Mouse (Mus musculus): ENCODE data around the gene Tekt4.
A peak's percentile ranks its signal among the peaks of the same experiment; 100 is the strongest.

The Tekt4 gene

DNA sequence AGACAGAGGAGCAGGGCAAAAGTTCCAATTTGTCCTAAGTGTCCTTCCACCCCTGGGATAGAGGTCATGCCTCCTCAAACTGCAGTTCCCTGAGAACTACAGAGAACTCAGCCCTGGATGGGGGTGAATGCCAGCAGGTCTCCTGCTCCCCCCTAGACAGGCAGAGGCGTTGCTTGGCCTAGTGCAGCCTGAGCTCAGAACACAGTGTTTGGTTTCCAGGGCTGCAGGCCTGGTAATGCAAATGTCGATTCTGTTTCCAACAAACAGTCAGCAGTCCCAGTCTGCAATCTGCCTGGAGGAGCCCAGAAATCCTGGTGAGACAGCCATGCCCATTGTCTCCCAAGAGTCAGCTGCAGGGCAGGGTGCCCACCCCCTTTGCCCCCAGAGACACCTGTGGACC lies at the start of gene Tekt4:
TSS of gene Tekt4 (plus strand) at position 344 of the 400 bp plus-strand sequence.
- DNase-seq (ENCODE audit: low spot score in 2 of 2), result peak in 1 of 2 experiments; percentile 17

DNA sequence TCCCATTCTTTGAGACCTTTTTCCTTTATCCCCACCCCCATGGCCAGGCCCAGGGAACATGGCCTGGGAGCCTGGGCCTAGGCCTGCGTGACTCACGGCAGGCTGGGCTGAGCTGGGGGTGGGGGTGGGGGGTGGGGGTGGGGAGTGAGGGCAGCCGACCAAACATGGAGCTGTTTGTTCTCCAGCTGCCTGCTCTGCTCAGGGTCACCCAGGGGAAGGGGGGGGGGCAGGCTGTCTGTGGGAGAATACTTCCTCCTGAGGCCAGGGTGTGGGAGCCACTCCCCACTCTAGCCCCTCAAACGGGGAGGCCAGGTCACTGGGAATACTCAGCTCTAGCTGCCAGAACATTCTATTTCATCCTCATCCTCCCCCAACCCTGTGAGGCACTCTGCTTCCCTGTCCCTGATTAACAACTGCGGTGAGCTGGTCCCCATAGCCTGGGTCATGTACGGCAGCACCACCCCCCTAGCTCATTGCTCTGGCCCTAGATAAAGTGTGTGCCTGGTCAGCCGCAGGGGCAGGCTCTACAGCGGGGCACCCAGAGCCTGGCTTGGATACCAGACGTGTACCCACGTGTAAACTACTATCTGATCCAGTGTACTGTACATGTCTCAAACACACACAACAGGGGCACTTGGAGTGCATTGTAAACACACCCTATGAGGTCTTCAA lies 49.1 kb upstream of the Tekt4 start:
- DNase-seq (ENCODE audit: low spot score in 2 of 2), result no peak

- DNase-seq (ENCODE audit: low spot score in 2 of 2), result peak; percentile 56 to 61
Observed at GRCm38 (mm10) chr17:25406011-25406441, 48.4 kb upstream of the Tekt4 start.

- DNase-seq (ENCODE audit: low spot score in 2 of 2), result no peak
Observed at GRCm38 (mm10) chr17:25407352-25407751, 47.1 kb upstream of the Tekt4 start.

- no peak for DNase-seq (ENCODE audit: low spot score in 2 of 2)
Observed at GRCm38 (mm10) chr17:25408302-25408999, 46.0 kb upstream of the Tekt4 start.

GRCm38 (mm10) chr17:25409621-25410020 lies 44.8 kb upstream of the Tekt4 start:
- DNase-seq (ENCODE audit: low spot score in 2 of 2), result no peak

GRCm38 (mm10) chr17:25410180-25410579 lies 44.2 kb upstream of the Tekt4 start:
- no peak for DNase-seq (ENCODE audit: low spot score in 2 of 2)

DNA sequence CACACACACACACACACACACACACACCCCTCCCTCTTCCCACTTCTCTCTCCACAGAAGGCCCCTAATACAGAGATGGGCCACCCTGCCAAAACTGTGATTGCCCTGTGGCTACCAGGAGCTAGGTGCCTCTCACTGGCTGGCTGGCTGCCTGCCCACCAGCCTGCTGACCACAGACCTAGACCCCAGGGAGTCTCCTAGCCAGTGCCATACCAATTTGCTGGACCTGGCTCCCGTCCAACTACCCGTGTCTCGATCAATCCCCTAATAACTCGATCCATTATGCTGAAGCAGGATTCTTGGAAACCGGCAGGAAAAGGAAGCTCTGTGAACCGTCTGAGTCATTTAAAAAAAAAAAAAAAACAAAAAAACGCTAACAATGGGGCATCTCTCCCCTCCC lies 43.6 kb upstream of the Tekt4 start:
- no peak for DNase-seq (ENCODE audit: low spot score in 2 of 2)

DNA sequence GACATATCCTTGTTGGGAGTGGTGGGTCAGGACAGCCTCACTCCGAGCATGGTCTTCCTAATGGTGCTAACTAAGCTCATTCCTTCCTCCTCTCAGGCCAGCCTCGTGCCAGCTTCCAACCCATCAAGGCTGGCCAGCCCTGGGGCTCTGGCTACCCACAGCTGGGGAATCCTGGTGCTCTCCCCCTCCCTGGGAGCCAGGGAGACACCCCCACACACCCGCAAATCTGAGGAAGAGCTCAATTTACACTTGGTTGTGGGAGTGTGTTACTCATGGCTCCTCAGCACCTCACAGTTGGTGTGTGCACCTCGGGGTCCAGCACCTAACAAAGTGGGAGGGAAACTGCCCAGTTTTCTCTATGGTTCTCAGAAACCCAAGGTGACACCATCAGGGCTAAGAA lies 43.2 kb upstream of the Tekt4 start:
- DNase-seq (ENCODE audit: low spot score in 2 of 2), result peak; percentile 57 to 63

- no peak for DNase-seq (ENCODE audit: low spot score in 2 of 2)
Observed at GRCm38 (mm10) chr17:25414209-25414608, 40.2 kb upstream of the Tekt4 start.

GRCm38 (mm10) chr17:25414917-25415316 lies 39.5 kb upstream of the Tekt4 start:
- no peak for DNase-seq (ENCODE audit: low spot score in 2 of 2)

GRCm38 (mm10) chr17:25415421-25415913 lies 38.9 kb upstream of the Tekt4 start:
- DNase-seq (ENCODE audit: low spot score in 2 of 2), result no peak

GRCm38 (mm10) chr17:25416219-25416618 lies 38.2 kb upstream of the Tekt4 start:
- DNase-seq (ENCODE audit: low spot score in 2 of 2), result no peak

- DNase-seq (ENCODE audit: low spot score in 2 of 2), result no peak
Observed at GRCm38 (mm10) chr17:25417990-25418389, 36.4 kb upstream of the Tekt4 start.

DNA sequence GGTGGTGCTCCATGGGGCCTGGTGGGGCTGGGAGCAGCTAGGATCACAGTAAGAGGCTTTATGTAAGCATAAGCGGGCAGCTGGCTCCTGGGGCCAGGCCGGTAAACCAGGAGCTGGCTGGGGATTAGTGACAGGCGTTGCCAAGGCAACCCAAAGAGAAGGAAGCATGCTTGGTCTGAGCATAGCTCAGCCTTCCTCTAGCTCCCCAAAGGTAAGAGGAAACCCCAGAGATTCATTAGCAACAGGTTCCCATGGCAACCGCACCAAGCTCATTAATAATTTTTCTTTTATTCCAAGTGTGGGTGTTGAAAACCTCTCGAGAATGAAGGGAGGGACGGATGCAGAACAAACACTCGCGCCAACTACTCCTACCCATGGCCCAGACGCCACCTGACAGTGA lies 35.5 kb upstream of the Tekt4 start:
- peak; percentile 60 to 62 for DNase-seq (ENCODE audit: low spot score in 2 of 2)

DNA sequence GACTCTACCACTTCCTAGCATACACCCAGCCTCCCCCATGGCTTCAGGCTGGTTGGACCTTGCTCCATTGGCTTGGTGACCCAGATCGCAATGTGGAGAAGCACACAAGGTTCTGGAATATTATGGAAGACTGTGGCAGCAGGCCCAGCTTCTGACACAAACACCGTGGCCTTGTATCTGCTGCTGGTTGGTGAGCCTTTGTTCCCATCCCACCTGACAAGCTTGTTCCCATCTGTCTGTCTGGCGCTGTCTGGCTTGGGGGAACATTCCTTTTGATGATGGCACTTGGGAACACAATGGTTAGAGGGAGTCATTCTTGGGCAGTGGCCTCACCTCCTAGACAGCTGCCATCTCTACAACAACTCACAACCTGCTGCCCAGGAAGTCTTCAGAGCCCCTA lies 33.4 kb upstream of the Tekt4 start:
- no peak for DNase-seq (ENCODE audit: low spot score in 2 of 2)

GRCm38 (mm10) chr17:25424526-25425080 lies 29.8 kb upstream of the Tekt4 start:
- no peak for DNase-seq (ENCODE audit: low spot score in 2 of 2)

GRCm38 (mm10) chr17:25425996-25426395 lies 28.4 kb upstream of the Tekt4 start:
- no peak for DNase-seq (ENCODE audit: low spot score in 2 of 2)

DNA sequence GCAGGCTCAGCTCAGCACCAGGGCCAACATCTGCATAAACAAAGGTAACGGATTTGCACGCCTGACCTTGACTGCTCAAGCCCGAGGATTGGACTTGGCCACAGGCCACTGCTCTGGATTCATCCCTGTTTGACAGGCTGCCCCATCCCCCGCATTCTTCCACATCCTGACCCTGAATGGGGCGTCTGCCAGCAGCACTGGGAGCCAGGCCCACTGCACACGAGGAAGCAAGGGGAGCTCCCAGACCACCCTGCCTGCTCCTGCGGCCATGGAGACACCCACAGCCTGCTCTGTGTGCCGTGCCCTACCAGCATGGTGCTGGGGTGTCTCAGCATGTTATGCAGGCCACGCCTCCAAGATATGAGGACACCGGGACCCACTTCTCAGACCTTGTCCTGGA lies 27.0 kb upstream of the Tekt4 start:
- DNase-seq (ENCODE audit: low spot score in 2 of 2), result no peak

- DNase-seq (ENCODE audit: low spot score in 2 of 2), result no peak
Observed at GRCm38 (mm10) chr17:25429240-25429639, 25.2 kb upstream of the Tekt4 start.

DNA sequence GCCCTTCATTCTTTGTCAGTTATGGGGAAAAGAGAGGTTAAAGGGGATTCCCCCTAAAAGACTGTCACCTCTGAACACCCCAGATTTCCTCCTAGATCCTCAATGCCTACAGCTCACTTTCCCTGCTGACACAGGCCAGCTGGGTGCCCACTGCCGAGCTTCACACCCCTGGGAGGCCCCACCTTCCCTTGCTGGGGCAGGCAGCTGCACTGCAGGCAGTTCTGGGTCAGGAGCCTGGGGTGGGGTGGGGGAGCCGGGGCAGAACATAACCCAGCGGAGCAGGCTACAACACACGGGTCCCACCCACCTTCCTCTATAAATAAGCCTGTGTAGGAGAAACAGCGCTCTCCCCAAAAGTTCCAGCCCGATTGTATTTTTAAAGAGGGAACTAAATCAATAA lies 24.5 kb upstream of the Tekt4 start:
- DNase-seq (ENCODE audit: low spot score in 2 of 2), result no peak

GRCm38 (mm10) chr17:25430534-25430933 lies 23.9 kb upstream of the Tekt4 start:
- no peak for DNase-seq (ENCODE audit: low spot score in 2 of 2)

Measured in right cerebral cortex, adult 2 months (tissue).